Mouse (Mus musculus) heart, embryonic 12.5 days (tissue): ENCODE data around the gene Cpz. TPM values are rescaled to one million over a fixed set of nuclear protein-coding genes. Genes with fewer than 3 reads are reported as not detected.
A peak's percentile ranks its signal among the peaks of the same experiment; 100 is the strongest.

Source experiments
- ATAC-seq: fragments of 200-750 bp; cut with Nextera tagmentation; 2 replicates; pipeline ENCODE4 v1.8.0; 2017; ENCODE audit warnings: moderate TSS enrichment, moderate library complexity; ENCODE audit not compliant: insufficient number of reproducible peaks, low FRiP score
- H3K27ac ChIP-seq: fragments of 300-500 bp; sonication (generic); 2 replicates; pipeline ENCODE4 v1.5.1; 2016; ENCODE audit warnings: mild to moderate bottlenecking, moderate library complexity; ENCODE audit not compliant: poor library complexity, severe bottlenecking
- H3K27me3 ChIP-seq: fragments of 300-500 bp; sonication (generic); replicated peaks from 2 replicates; pipeline ENCODE4 v1.6.1; 2016; ENCODE audit warnings: mild to moderate bottlenecking, moderate library complexity
- H3K36me3 ChIP-seq: fragments of 300-500 bp; sonication (generic); 2 replicates; pipeline ENCODE4 v1.6.1; 2016; ENCODE audit warnings: mild to moderate bottlenecking, moderate library complexity
- H3K4me1 ChIP-seq: fragments of 300-500 bp; sonication (generic); replicated peaks from 2 replicates; pipeline ENCODE4 v1.6.1; 2016; ENCODE audit warnings: mild to moderate bottlenecking
- H3K4me2 ChIP-seq: fragments of 300-500 bp; sonication (generic); 2 replicates; pipeline ENCODE4 v1.6.1; 2016; ENCODE audit warnings: mild to moderate bottlenecking, moderate library complexity
- H3K4me3 ChIP-seq: fragments of 300-500 bp; sonication (generic); 2 replicates; pipeline ENCODE4 v1.5.1; 2016; ENCODE audit warnings: mild to moderate bottlenecking
- H3K9ac ChIP-seq: fragments of 300-500 bp; sonication (generic); 2 replicates; pipeline ENCODE4 v1.6.1; 2016; ENCODE audit warnings: mild to moderate bottlenecking, moderate library complexity
- H3K9me3 ChIP-seq: fragments of 300-500 bp; sonication (generic); replicated peaks from 2 replicates; pipeline ENCODE4 v1.6.1; 2016; ENCODE audit warnings: mild to moderate bottlenecking, moderate library complexity
- WGBS: fragments of 180-500 bp; shearing (Covaris S2); methylation state at CpG from one replicate; pipeline ENCODE4 v1.1.7; 2016; 5-methylcytosine and 5-hydroxymethylcytosine counted together
- polyA plus RNA-seq: library from polyadenylated mRNA; unstranded; fragments of >200 nt; fragmentation: Nextera tagmentation; extraction: Ambion mirVana; gene quantifications from 2 replicates; pipeline ENCODE4 v1.2.1, GENCODE M21; 2016

Gene Cpz
- polyA plus RNA-seq, 1 experiment from 2014 or later, result 6.0 TPM

DNA sequence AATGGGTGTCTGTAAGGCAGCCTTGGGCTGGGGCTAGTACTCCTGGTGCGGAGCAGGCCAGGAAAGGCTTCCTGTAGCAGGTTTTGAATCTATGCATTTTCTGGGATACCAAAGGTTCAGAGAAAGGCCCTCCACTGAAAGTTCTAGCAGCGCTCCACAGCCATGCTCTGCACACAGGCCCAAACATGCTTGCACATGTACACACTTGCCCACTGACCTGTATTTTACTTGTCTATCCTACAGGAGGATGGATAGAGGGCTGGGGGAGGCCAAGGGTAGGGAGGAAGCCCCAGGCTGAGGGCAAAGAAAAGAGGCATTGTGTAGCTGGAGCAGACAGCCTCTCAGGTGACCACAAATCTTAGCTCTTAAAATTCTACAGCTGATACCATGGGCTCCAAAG is 1.1 kb downstream of the Cpz start:
- peaks cover 79% of the 10 kb centered on the region for H3K27me3 ChIP-seq
- no peak for ATAC-seq
- 61% methylated on average over 2 of the region's 2 CpGs for WGBS
- 0 out of 2 replicates have a peak overlapping the region, but pooled peaks have one; percentile 63 for H3K4me2 ChIP-seq
- H3K9ac ChIP-seq, result no peak overlapping the region
- H3K36me3 ChIP-seq, result no peaks in the 10 kb centered on the region
- no peaks in the 10 kb centered on the region for H3K9me3 ChIP-seq
- H3K4me3 ChIP-seq, result no peak overlapping the region
- H3K4me1 ChIP-seq, result peaks cover 17% of the 10 kb centered on the region
- no peak overlapping the region for H3K27ac ChIP-seq

DNA sequence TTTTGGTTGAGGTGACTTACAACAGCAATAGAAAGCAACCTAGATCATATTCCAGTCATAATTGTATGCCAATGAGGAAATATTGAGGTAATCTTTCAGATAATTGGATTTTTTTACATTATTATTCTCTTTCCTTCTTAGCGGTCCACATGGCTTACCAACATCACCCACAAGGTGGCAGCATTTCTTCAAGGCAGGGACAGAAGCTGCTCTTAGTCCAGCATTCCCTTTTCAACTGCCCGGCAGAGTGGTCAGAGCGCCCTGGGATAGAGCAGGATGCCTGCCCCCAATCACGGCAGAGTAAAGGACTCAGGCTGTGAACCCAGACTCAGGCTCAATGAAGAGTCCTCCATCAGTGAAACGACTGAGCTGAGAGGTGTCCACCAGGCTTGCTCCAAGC is 1.8 kb downstream of the Cpz start:
- no peak for ATAC-seq
- peaks cover 17% of the 10 kb centered on the region for H3K4me1 ChIP-seq
- peaks cover 85% of the 10 kb centered on the region for H3K27me3 ChIP-seq
- no peak overlapping the region for H3K9ac ChIP-seq
- no peaks in the 10 kb centered on the region for H3K36me3 ChIP-seq
- H3K4me2 ChIP-seq, result no peak overlapping the region
- H3K9me3 ChIP-seq, result no peaks in the 10 kb centered on the region
- no peak overlapping the region for H3K27ac ChIP-seq
- H3K4me3 ChIP-seq, result no peak overlapping the region
- WGBS, result 1% methylated on average over 5 of the region's 5 CpGs

DNA sequence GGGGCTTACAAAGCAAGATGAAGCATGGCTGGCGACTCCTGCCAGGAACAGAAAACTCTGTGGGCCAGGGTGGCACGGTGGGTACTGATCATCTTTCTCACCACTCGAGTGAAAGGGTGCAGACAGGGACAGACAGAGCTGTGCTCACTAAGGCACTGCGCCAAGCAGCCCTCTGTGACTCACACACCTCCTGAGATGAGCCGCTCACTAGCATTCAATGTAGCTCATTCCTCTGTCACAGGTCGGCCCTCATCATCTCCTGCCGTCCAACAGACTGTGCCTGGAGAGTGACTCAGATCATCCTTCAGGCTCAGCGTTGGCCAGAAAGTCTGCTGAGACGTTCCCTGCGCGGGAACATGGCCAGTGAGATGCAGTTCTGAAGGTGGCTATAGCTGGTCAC is 8.7 kb downstream of the Cpz start:
- ATAC-seq, result no peak
- no peak overlapping the region for H3K4me3 ChIP-seq
- H3K4me2 ChIP-seq, result no peak overlapping the region
- H3K27ac ChIP-seq, result no peak overlapping the region
- no peaks in the 10 kb centered on the region for H3K9me3 ChIP-seq
- 80% methylated on average over 11 of the region's 11 CpGs for WGBS
- H3K4me1 ChIP-seq, result no peaks in the 10 kb centered on the region
- no peak overlapping the region for H3K9ac ChIP-seq
- no peaks in the 10 kb centered on the region for H3K36me3 ChIP-seq
- peaks cover 57% of the 10 kb centered on the region for H3K27me3 ChIP-seq

DNA sequence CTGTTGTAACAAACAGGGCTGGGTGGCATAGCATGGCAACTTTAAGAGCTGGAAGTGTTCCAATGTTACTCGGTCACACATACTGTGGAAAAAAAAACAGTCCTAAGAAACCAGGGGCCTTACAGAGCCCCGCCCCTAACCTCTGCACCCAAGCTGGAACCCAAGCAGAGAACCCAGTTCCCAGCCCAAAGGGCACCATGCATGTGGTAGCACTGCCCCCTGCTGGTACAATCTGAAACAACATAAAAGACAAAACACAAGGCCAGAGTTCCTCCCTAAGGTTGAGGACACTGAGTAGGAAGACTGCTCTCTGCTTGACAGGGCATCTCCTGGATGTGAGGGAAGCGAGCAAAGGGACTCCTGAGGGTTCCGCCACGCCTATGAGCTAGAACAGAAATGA is 14.9 kb downstream of the Cpz start:
- no peak overlapping the region for H3K4me2 ChIP-seq
- peaks cover 55% of the 10 kb centered on the region for H3K27me3 ChIP-seq
- H3K36me3 ChIP-seq, result no peaks in the 10 kb centered on the region
- no peak overlapping the region for H3K27ac ChIP-seq
- no peaks in the 10 kb centered on the region for H3K4me1 ChIP-seq
- H3K9ac ChIP-seq, result no peak overlapping the region
- no peak overlapping the region for H3K4me3 ChIP-seq
- no peak for ATAC-seq
- H3K9me3 ChIP-seq, result no peaks in the 10 kb centered on the region
- WGBS, result 21% methylated on average over 5 of the region's 5 CpGs

DNA sequence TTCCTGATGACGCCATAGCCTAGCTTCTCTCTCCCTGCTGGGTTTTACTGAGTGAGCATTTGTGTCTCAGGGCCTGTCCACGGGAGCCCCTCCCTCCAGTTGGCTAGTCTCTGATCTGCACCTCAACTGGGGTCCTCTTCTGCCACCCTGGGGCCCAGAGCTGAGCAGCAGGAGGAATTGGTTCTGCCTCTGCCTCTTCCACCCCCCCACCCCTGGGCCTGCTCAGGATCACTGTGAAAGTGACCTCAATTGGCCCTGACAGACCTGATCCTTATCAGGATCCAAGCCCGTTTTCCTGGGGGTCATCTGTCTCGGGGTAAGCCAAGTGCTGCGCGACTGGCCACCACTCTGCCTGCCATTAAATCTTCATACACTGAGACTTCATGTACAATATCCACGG is 20.5 kb downstream of the Cpz start:
- no peak overlapping the region for H3K4me3 ChIP-seq
- H3K4me1 ChIP-seq, result no peaks in the 10 kb centered on the region
- no peak for ATAC-seq
- no peak overlapping the region for H3K27ac ChIP-seq
- no peak overlapping the region for H3K9ac ChIP-seq
- H3K36me3 ChIP-seq, result no peaks in the 10 kb centered on the region
- H3K4me2 ChIP-seq, result no peak overlapping the region
- 42% methylated on average over 7 of the region's 7 CpGs for WGBS
- peaks cover 64% of the 10 kb centered on the region for H3K27me3 ChIP-seq
- no peaks in the 10 kb centered on the region for H3K9me3 ChIP-seq

DNA sequence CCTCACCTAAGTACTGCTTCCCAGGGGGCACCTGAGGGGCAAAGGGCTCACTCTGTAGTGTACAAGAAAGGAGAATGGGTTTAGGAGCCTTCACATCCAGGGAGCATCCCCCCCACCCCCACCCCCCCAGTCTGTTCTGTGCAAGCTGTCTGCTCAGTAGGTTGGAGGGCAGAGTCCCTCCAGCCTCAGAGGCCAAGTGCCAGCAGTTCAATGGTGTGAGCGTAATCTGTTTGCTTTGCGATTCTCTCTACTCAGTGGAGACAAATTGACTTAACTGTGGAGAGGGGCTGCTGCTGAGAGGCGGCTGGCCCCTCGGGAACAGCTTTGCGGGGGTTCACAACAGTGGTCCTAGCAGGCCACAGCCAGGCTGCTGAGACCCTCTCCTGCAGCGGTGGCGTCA is 28.2 kb downstream of the Cpz start:
- no peaks in the 10 kb centered on the region for H3K4me1 ChIP-seq
- no peak overlapping the region for H3K27ac ChIP-seq
- WGBS, result 38% methylated on average over 7 of the region's 7 CpGs
- H3K4me3 ChIP-seq, result no peak overlapping the region
- no peak overlapping the region for H3K4me2 ChIP-seq
- H3K9me3 ChIP-seq, result no peaks in the 10 kb centered on the region
- H3K27me3 ChIP-seq, result peaks cover 66% of the 10 kb centered on the region
- no peak for ATAC-seq
- no peaks in the 10 kb centered on the region for H3K36me3 ChIP-seq
- no peak overlapping the region for H3K9ac ChIP-seq

DNA sequence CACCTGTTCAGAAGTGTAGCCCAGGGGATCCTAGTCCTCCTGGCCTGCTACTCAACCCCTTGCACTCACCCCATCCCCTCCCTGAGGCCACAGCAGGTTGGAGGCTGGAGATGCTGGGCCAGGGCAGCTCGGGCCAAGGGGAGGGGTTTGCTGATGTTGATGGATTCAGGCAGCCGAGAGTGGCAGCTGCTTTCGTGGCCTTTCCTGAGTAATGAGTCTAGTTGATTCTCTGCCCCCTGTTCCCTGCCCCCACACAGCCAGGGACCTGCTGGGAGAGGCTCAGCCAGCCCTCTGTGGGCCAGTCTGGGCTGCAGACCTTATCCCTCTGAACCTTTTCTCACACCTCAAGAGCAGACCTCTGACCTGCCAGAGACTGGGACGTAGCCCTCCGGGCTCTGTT is 29.5 kb downstream of the Cpz start:
- no peaks in the 10 kb centered on the region for H3K9me3 ChIP-seq
- no peak overlapping the region for H3K4me2 ChIP-seq
- no peak overlapping the region for H3K4me3 ChIP-seq
- peaks cover 62% of the 10 kb centered on the region for H3K27me3 ChIP-seq
- no peak overlapping the region for H3K27ac ChIP-seq
- H3K36me3 ChIP-seq, result no peaks in the 10 kb centered on the region
- no peaks in the 10 kb centered on the region for H3K4me1 ChIP-seq
- ATAC-seq, result no peak
- WGBS, result 21% methylated on average over 5 of the region's 5 CpGs
- H3K9ac ChIP-seq, result no peak overlapping the region

DNA sequence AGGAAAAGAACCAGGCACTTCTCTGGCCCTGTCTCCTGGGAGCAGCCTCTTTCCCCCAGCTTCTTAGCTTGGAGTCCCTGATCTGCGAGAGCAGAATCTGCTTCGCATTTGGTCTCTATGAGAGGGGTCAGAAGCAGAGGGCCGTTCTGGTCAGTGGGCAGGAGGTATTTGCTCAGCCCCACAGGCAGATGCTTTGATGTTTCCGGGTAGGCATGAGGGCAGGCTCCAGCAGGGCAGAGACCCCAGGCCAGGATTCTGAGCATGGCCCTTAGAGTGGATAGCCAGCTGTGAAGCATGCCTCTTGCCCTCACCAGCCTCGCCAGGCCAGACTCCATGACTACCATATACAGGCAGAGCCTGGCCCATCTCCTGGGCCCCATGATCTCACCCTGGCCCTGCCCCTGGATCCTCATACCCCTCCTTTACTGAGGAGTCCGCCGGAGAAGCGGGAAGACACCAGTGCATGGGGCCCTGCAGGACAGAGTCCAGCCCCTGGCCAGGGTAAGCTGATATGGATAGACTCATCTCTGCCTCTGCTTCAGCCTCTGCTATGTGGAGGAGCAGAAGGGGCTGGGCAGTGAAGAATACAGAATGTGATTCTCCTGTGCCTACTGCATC is 30.6 kb downstream of the Cpz start:
- Histone ChIP-seq H3K36me3 (no peaks in the 10 kb centered on the region), H3K4me2 (no peak overlapping the region), H3K4me3 (no peak overlapping the region), H3K27ac (no peak overlapping the region), H3K27me3 (peaks cover 63% of the 10 kb centered on the region), H3K4me1 (no peaks in the 10 kb centered on the region), H3K9me3 (no peaks in the 10 kb centered on the region), H3K9ac (no peak overlapping the region)
- no peak for ATAC-seq
- 55% methylated on average over 8 of the region's 8 CpGs for WGBS

DNA sequence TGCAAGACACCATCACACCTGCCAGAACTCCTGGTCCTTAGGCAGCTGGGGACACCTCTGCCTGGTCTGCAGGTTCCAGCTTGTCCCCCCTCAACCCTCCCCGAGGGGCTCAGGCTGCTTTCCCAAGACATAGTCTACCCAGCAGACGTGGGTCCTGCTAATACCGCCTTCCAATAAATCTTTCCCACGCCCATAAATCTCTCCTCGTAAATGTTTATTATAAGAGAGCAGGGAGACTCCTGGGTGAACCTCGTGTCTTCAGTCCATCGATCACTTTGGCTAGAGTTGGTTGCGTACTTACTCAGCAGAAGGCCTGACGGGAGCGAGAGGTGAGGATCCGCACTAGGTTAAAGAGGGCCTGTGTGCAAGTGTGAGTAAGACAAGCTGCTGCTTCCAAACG is 31.7 kb downstream of the Cpz start:
- ATAC-seq, result no peak
- Histone ChIP-seq H3K36me3 (no peaks in the 10 kb centered on the region), H3K27me3 (peaks cover 68% of the 10 kb centered on the region), H3K4me3 (no peak overlapping the region), H3K4me2 (no peak overlapping the region), H3K4me1 (no peaks in the 10 kb centered on the region), H3K9me3 (no peaks in the 10 kb centered on the region), H3K9ac (no peak overlapping the region), H3K27ac (no peak overlapping the region)
- WGBS, result 80% methylated on average over 12 of the region's 12 CpGs

DNA sequence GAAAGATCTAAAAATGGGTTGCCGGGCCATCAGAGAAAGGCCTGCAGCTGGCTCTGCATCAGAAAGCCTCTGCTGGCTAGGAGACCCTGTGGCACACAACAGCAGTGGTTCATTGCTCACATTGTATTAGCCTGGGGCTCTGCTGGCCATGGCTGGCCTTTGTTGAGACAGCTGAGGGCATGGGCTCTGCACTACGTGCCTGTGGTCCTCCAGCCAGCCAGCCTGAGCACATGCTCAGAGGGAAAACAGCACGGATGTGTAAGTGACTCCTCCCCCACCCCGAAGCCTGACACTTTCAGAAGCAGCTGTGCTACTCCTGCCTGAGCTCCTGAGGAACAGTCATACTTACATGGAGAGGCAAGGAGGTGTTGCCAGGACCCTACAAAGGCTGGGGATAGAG is 46.0 kb downstream of the Cpz start:
- Histone ChIP-seq H3K36me3 (no peaks in the 10 kb centered on the region), H3K9me3 (no peaks in the 10 kb centered on the region), H3K27me3 (peaks cover 63% of the 10 kb centered on the region), H3K4me1 (peaks cover 6% of the 10 kb centered on the region; the same call in 1 of the 2 replicates), H3K4me3 (no peak overlapping the region), H3K27ac (no peak overlapping the region), H3K4me2 (no peak overlapping the region), H3K9ac (no peak overlapping the region)
- WGBS, result 36% methylated on average over 4 of the region's 4 CpGs
- ATAC-seq, result no peak; the same call in 1 of the 2 replicates

DNA sequence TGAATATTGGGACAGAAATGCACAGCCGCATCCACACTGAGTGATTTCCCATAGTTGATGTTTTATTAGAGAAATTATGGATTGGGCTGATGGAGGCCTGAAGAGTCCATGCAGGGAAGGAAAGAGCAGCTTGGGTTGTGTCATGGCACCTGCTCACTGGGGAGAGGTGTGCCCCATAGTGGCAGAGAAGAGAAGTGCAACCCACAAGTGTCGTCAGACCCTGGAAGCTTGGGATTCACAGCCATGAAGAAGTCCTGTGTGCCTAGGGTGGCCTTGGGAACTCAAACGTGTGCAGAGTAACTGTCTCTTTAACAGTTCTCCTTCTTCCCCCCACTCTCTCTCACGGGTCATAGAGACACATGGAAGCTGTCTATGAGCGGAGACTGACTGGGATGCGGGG is 50.3 kb downstream of the Cpz start:
- WGBS, result 47% methylated on average over 6 of the region's 6 CpGs
- H3K9ac ChIP-seq, result no peak overlapping the region
- no peak overlapping the region for H3K4me2 ChIP-seq
- H3K4me1 ChIP-seq, result peaks cover 6% of the 10 kb centered on the region; the same call in 1 of the 2 replicates
- H3K27ac ChIP-seq, result no peak overlapping the region
- H3K4me3 ChIP-seq, result no peak overlapping the region
- peaks cover 83% of the 10 kb centered on the region for H3K27me3 ChIP-seq
- H3K9me3 ChIP-seq, result no peaks in the 10 kb centered on the region
- H3K36me3 ChIP-seq, result no peaks in the 10 kb centered on the region
- no peak for ATAC-seq

DNA sequence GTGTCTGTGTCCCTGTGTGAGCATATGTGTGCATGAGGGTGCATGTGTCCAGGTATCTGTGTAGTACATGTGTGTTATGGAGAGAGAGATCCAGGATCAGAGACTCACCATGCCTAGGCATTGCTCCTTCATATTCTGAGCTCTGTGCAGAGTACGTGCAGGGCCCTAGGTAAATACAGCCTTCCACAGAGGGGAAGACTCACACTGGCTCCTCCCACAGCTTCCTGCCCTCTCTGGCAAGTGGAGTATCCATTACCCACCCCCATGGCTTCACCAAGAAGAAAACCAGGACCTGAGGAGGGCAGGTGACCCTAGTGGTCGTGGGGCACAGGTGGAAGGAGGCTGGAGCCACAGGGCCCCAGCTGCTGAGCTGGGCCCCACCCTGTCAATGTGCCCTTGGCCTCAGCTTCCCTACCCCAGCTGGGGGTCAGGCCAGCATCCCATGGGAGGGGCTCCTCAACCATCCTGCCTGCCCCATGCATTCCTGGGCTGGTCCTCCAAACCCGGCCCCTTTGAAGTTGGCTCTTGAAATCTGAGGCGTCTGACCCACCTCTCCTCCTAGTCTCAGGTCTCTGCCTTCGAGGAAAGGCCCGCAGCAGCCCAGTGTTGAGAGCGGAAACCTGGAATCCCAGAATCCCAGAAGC is 54.5 kb downstream of the Cpz start:
- H3K27me3 ChIP-seq, result peaks cover 93% of the 10 kb centered on the region
- WGBS, result 24% methylated on average over 7 of the region's 7 CpGs
- no peak for ATAC-seq
- no peak overlapping the region for H3K4me2 ChIP-seq
- no peaks in the 10 kb centered on the region for H3K36me3 ChIP-seq
- H3K27ac ChIP-seq, result no peak overlapping the region
- no peak overlapping the region for H3K4me3 ChIP-seq
- H3K9ac ChIP-seq, result no peak overlapping the region
- no peaks in the 10 kb centered on the region for H3K9me3 ChIP-seq
- H3K4me1 ChIP-seq, result no peaks in the 10 kb centered on the region
